Mouse (Mus musculus): Measurements from ENCODE around the gene Gpr83. TPM values are rescaled to one million over a fixed set of nuclear protein-coding genes. Genes with fewer than 3 reads are reported as not detected.

Gpr83 gene
- total and polyA plus RNA-seq, 3 experiments = 0.14 TPM; not detected in 2

DNA sequence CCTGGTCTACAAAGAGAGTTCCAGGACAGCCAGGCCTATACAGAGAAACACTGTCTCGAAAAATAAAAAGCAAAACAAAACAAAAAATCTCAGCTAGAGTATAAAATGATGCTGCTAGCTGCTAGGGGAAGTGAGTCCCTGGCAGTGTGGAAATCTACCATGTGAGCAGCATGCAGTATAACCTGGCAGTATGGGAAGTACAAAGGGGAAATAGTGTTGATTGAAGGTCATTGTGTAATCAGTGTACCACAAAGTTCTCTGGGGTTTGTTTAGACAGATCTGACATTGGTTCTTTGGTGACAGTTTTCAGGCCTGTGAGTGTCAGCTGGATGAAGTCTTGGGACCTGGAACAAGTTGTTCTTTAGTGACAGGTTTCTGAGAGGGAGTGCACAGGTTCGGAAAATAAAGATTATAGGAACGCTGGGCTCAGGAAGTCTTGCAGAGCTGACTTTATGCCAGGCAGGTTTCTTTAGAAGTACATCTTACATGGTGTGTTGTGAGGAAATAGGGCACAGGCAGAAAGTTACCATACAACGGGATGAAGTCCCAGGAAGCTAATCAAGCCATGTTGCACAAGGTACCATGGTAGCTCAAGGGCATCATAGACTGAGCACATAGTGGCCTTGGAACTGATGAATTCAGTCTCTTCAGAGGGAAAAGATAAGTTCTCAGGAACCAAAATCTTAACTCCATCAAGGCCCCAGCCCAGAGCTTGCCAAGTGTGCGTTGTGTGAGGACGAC lies 24.5 kb upstream of the Gpr83 start:
- no peaks in the 10 kb centered on the region for H3K79me2 ChIP-seq (replicated peaks; ENCODE audit: control insufficient read depth, insufficient read depth, low read length)
- no peak for DNase-seq
- H3K36me3 ChIP-seq (ENCODE audit: control insufficient read depth, insufficient read depth, low read length) = no peaks in the 10 kb centered on the region; the same call in 1 of the 2 replicates
- TF ChIP-seq EP300 (IDR thresholded peaks at IDR 0.05; ENCODE audit: insufficient read depth, low read depth, low read length) = no peak
- no peak for TF ChIP-seq CTCF (IDR thresholded peaks at IDR 0.05)
- no peak for TF ChIP-seq POLR2A (IDR thresholded peaks at IDR 0.05; ENCODE audit: insufficient read depth, low read depth, low read length)
- H3K27ac ChIP-seq = no peak overlapping the region
- H3K9ac ChIP-seq (ENCODE audit: low read depth, low read length) = no peak overlapping the region
- intact Hi-C loops (cut with DNase I) = no loop called here
- H3K4me1 ChIP-seq (ENCODE audit: control insufficient read depth, insufficient read depth, low read length) = no peaks in the 10 kb centered on the region
- no peaks in the 10 kb centered on the region for H3K27me3 ChIP-seq (ENCODE audit: control insufficient read depth, insufficient read depth, low read length)
- 87% methylated on average over 6 of the region's 6 CpGs for WGBS
- no peak overlapping the region for H3K4me3 ChIP-seq

GRCm38 (mm10) chr9:14839527-14839926 lies 20.5 kb upstream of the Gpr83 start:
- peaks cover 2% of the 10 kb centered on the region for H3K4me1 ChIP-seq (ENCODE audit: control insufficient read depth, insufficient read depth, low read length)
- H3K27me3 ChIP-seq (ENCODE audit: control insufficient read depth, insufficient read depth, low read length) = no peaks in the 10 kb centered on the region
- H3K4me3 ChIP-seq = no peak overlapping the region
- no peaks in the 10 kb centered on the region for H3K36me3 ChIP-seq (ENCODE audit: control insufficient read depth, insufficient read depth, low read length)
- TF ChIP-seq CTCF (IDR thresholded peaks at IDR 0.05) = no peak
- no peak for TF ChIP-seq EP300 (IDR thresholded peaks at IDR 0.05; ENCODE audit: insufficient read depth, low read depth, low read length)
- no peak for TF ChIP-seq POLR2A (IDR thresholded peaks at IDR 0.05; ENCODE audit: insufficient read depth, low read depth, low read length)
- WGBS = 36% methylated on average over 7 of the region's 7 CpGs
- intact Hi-C loops (cut with DNase I) = no loop called here
- H3K9ac ChIP-seq (ENCODE audit: low read depth, low read length) = no peak overlapping the region
- no peaks in the 10 kb centered on the region for H3K79me2 ChIP-seq (replicated peaks; ENCODE audit: control insufficient read depth, insufficient read depth, low read length)
- peak in 1 of 2 experiments; percentile 10 for DNase-seq
- no peak overlapping the region for H3K27ac ChIP-seq

- DNase-seq = no peak
- H3K27ac ChIP-seq = no peak overlapping the region
- no peak overlapping the region for H3K4me3 ChIP-seq
- H3K79me2 ChIP-seq (replicated peaks; ENCODE audit: control insufficient read depth, insufficient read depth, low read length) = no peaks in the 10 kb centered on the region
- H3K27me3 ChIP-seq (ENCODE audit: control insufficient read depth, insufficient read depth, low read length) = no peaks in the 10 kb centered on the region
- H3K9ac ChIP-seq (ENCODE audit: low read depth, low read length) = no peak overlapping the region
- 82% methylated on average over 5 of the region's 5 CpGs for WGBS
- intact Hi-C loops (cut with DNase I) = no loop called here
- TF ChIP-seq POLR2A (IDR thresholded peaks at IDR 0.05; ENCODE audit: insufficient read depth, low read depth, low read length) = no peak
- TF ChIP-seq CTCF (IDR thresholded peaks at IDR 0.05) = no peak
- no peaks in the 10 kb centered on the region for H3K36me3 ChIP-seq (ENCODE audit: control insufficient read depth, insufficient read depth, low read length)
- peaks cover 2% of the 10 kb centered on the region for H3K4me1 ChIP-seq (ENCODE audit: control insufficient read depth, insufficient read depth, low read length)
These were observed 20.0 kb upstream of the Gpr83 start for GRCm38 (mm10) chr9:14839970-14840369.

DNA sequence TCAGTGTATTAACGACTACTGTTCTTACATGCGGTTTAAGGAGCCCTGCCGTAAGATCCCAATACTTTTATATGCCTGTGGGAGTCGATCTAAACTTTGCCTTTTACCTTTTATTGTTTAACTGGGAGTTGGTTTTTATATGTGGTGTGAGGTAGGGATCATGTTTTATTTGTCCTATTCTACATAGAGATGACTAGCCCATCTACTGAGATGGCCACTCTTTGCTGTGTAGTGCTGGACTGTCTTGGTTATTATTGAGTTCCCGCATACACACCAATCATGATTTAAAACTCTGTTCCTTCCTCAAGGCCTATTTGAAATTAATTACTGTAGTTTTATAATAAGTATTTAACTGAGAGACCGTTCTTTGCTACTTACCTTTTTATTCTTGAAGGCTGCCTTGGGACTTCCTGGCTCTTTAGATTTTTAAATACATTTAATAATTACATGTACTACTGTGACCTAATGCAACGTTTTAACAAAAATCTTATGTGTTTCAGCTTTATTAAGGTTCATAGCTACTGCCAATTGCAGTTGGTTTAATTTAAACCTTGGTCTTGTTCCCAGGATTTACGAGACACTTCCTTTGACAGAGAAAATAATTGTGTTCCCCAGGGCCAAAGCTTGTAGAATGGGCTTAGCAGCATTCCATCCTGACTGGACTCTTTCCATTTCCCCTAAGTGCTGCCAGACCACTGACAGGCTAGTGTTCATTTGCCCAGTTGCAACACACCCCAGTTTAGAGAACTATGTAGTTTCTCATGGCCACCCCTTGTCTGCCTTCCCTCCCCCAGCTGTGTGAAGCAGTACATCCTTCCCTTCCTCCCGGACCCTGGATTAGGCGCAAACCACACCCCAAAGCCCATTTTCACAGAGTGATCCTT lies 17.9 kb upstream of the Gpr83 start:
- TF ChIP-seq EP300 (IDR thresholded peaks at IDR 0.05; ENCODE audit: insufficient read depth, low read depth, low read length) (no peak), POLR2A (IDR thresholded peaks at IDR 0.05; ENCODE audit: insufficient read depth, low read depth, low read length) (no peak), CTCF (IDR thresholded peaks at IDR 0.05) (no peak)
- peaks cover 2% of the 10 kb centered on the region for H3K4me1 ChIP-seq (ENCODE audit: control insufficient read depth, insufficient read depth, low read length)
- H3K27me3 ChIP-seq (ENCODE audit: control insufficient read depth, insufficient read depth, low read length) = no peaks in the 10 kb centered on the region
- WGBS = 58% methylated on average over 10 of the region's 10 CpGs
- no peak overlapping the region for H3K4me3 ChIP-seq
- H3K79me2 ChIP-seq (replicated peaks; ENCODE audit: control insufficient read depth, insufficient read depth, low read length) = no peaks in the 10 kb centered on the region
- DNase-seq = peak; percentile 14 to 22
- intact Hi-C loops (cut with DNase I) = no loop called here
- no peaks in the 10 kb centered on the region for H3K36me3 ChIP-seq (ENCODE audit: control insufficient read depth, insufficient read depth, low read length)
- no peak overlapping the region for H3K9ac ChIP-seq (ENCODE audit: low read depth, low read length)
- no peak overlapping the region for H3K27ac ChIP-seq

- 95% methylated on average over 6 of the region's 6 CpGs for WGBS
- Histone ChIP-seq H3K79me2 (replicated peaks; ENCODE audit: control insufficient read depth, insufficient read depth, low read length) (no peaks in the 10 kb centered on the region), H3K27me3 (ENCODE audit: control insufficient read depth, insufficient read depth, low read length) (no peaks in the 10 kb centered on the region), H3K9ac (ENCODE audit: low read depth, low read length) (no peak overlapping the region), H3K4me3 (no peak overlapping the region), H3K27ac (no peak overlapping the region), H3K36me3 (ENCODE audit: control insufficient read depth, insufficient read depth, low read length) (no peaks in the 10 kb centered on the region), H3K4me1 (ENCODE audit: control insufficient read depth, insufficient read depth, low read length) (peaks cover 2% of the 10 kb centered on the region)
- intact Hi-C loops (cut with DNase I) = no loop called here
- TF ChIP-seq CTCF (IDR thresholded peaks at IDR 0.05) = no peak
- no peak for TF ChIP-seq EP300 (IDR thresholded peaks at IDR 0.05; ENCODE audit: insufficient read depth, low read depth, low read length)
- no peak for TF ChIP-seq POLR2A (IDR thresholded peaks at IDR 0.05; ENCODE audit: insufficient read depth, low read depth, low read length)
- no peak for DNase-seq
These were observed 16.6 kb upstream of the Gpr83 start for GRCm38 (mm10) chr9:14843311-14843857.

Data from heart, adult 2 months (tissue).